Mouse (Mus musculus) midbrain, embryonic 11.5 days (tissue): ENCODE data around the gene Gm28434. TPM values are rescaled to one million over a fixed set of nuclear protein-coding genes. Genes with fewer than 3 reads are reported as not detected.

ENCODE experiments used
- ATAC-seq: fragments of 200-750 bp; cut with Nextera tagmentation; 2 replicates; pipeline ENCODE4 v1.8.0; 2017; ENCODE audit warnings: moderate TSS enrichment, moderate library complexity; ENCODE audit not compliant: low FRiP score
- DNase-seq: peaks from one replicate; pipeline ENCODE4 v3.0.0; 2015; ENCODE audit warnings: low spot score; ENCODE audit errors: missing footprints
- H3K27ac ChIP-seq: fragments of 300-500 bp; sonication (generic); 2 replicates; pipeline ENCODE4 v1.5.1; 2014; ENCODE audit warnings: low read depth, low read length
- H3K27me3 ChIP-seq: fragments of 300-500 bp; sonication (generic); 2 replicates; pipeline ENCODE4 v1.6.1; 2014; ENCODE audit warnings: mild to moderate bottlenecking, low read length, moderate library complexity, mixed read lengths; ENCODE audit not compliant: control insufficient read depth, insufficient read depth
- H3K36me3 ChIP-seq: fragments of 300-500 bp; sonication (generic); 2 replicates; pipeline ENCODE4 v1.6.1; 2014; ENCODE audit warnings: mild to moderate bottlenecking, low read length, moderate library complexity, mixed read lengths; ENCODE audit not compliant: control insufficient read depth, insufficient read depth
- H3K4me1 ChIP-seq: fragments of 300-500 bp; sonication (generic); 2 replicates; pipeline ENCODE4 v1.6.1; 2014; ENCODE audit warnings: low read length; ENCODE audit not compliant: control insufficient read depth, insufficient read depth
- H3K4me2 ChIP-seq: fragments of 300-500 bp; sonication (generic); 2 replicates; pipeline ENCODE4 v1.6.1; 2014; ENCODE audit warnings: mild to moderate bottlenecking, moderate library complexity
- H3K4me3 ChIP-seq: fragments of 300-500 bp; sonication (generic); 2 replicates; pipeline ENCODE4 v1.5.1; 2014; ENCODE audit warnings: low read depth, low read length
- H3K9ac ChIP-seq: fragments of 300-500 bp; sonication (generic); 2 replicates; pipeline ENCODE4 v1.6.1; 2014; ENCODE audit warnings: low read length
- H3K9me3 ChIP-seq: fragments of 300-500 bp; sonication (generic); 2 replicates; pipeline ENCODE4 v1.6.1; 2016; ENCODE audit warnings: low read length; ENCODE audit not compliant: control insufficient read depth
- polyA plus RNA-seq: library from polyadenylated mRNA; unstranded; fragments of >200 nt; fragmentation: Nextera tagmentation; extraction: Ambion mirVana; gene quantifications from 2 replicates; pipeline ENCODE4 v1.2.1, GENCODE M21; 2014

The Gm28434 gene
- polyA plus RNA-seq, 1 experiment from 2014 or later = not detected

DNA sequence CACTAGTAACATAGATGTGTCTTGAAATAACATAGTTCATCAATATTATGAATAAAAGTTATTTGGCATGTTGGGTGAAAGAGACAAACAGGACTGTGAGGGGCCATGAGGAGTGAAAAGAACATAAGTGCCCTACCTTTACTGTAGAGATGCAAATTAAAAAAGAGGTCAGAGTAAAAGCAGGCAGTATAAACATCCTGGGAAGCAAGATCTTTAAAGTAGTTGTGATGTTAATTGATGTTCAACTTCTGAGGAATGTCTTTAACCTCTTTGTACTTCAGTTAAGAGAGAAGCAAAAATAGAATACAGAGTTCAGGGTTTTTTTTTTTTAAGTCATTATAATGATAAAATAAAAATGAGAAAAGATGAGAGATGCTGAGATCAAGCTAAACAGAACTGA is 35.9 kb downstream of the Gm28434 start:
- Histone ChIP-seq H3K4me1 (no peaks in the 10 kb centered on the region), H3K27me3 (no peaks in the 10 kb centered on the region), H3K9me3 (no peaks in the 10 kb centered on the region), H3K4me2 (no peak overlapping the region), H3K27ac (no peak overlapping the region), H3K9ac (no peak overlapping the region), H3K4me3 (no peak overlapping the region), H3K36me3 (no peaks in the 10 kb centered on the region)
- DNase-seq = no peak
- no peak for ATAC-seq

Other genes with a start within 250 kb of the Gm28434 start
- not detected in 2 replicates for gene Csn1s2a, start 194.9 kb upstream of the Gm28434 start, polyA plus RNA-seq
- not detected in 2 replicates for gene Csn1s2b, start 161.4 kb upstream of the Gm28434 start, polyA plus RNA-seq
- not detected in 2 replicates for gene Prr27, start 143.8 kb upstream of the Gm28434 start, polyA plus RNA-seq
- not detected in 2 replicates for gene Odam, start 84.5 kb upstream of the Gm28434 start, polyA plus RNA-seq
- 0.23 and 0.33 TPM in 2 replicates for gene Csn3, start 43.9 kb upstream of the Gm28434 start, polyA plus RNA-seq
- gene 2310003L06Rik, start 58 bp upstream of the Gm28434 start, polyA plus RNA-seq = not detected in 2 replicates
- not detected in 2 replicates for gene Cabs1, start 9.9 kb downstream of the Gm28434 start, polyA plus RNA-seq
- not detected in 2 replicates for gene Smr3a, start 33.0 kb downstream of the Gm28434 start, polyA plus RNA-seq
- gene Smr2, start 117.0 kb downstream of the Gm28434 start, polyA plus RNA-seq = not detected in 2 replicates
- gene Gm11116, start 142.0 kb downstream of the Gm28434 start, polyA plus RNA-seq = not detected in 2 replicates
- gene Gm11115, start 184.6 kb downstream of the Gm28434 start, polyA plus RNA-seq = not detected in 2 replicates